Mouse (Mus musculus): Measurements from ENCODE around the gene Cacna2d3.

The Cacna2d3 gene

DNA sequence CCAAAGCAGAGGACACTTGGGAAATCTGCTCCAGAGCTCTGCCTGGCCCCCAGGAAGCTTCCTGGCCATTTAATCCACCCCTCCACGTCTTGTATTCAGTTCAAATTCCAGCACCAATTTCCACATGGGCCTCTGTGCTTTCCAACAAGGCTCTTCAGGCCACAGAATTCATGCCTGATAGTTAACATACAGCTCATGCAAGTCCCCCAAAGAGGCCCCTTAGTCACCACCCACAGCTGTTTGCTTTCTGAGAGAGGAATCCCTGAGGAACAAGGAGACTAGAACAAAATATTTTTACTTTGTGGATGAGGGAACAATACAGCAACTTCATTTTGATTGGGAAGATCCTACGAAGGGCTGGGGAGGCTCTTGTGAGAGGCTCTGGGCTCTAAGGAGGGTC is 444.0 kb downstream of the Cacna2d3 start:
- intact Hi-C loops (cut with DNase I) = loop anchor here (10.0 kb wide), 1 partner anchor 157 kb away; no protein-coding TSS in a partner anchor

- intact Hi-C loops (cut with DNase I) = loop anchor here (10.0 kb wide), 1 partner anchor 161 kb away; no protein-coding TSS in a partner anchor
Observed at GRCm38 (mm10) chr14:29273890-29274289, 447.8 kb downstream of the Cacna2d3 start.

- intact Hi-C loops (cut with DNase I) = loop anchor here (10.0 kb wide), 1 partner anchor 164 kb away; no protein-coding TSS in a partner anchor
Observed at GRCm38 (mm10) chr14:29270541-29270940, 451.1 kb downstream of the Cacna2d3 start.

GRCm38 (mm10) chr14:29269816-29270215 is 451.8 kb downstream of the Cacna2d3 start:
- intact Hi-C loops (cut with DNase I) = loop anchor here (5.0 to 10.0 kb wide), 2 partner anchors 117 to 165 kb away; no protein-coding TSS in a partner anchor

DNA sequence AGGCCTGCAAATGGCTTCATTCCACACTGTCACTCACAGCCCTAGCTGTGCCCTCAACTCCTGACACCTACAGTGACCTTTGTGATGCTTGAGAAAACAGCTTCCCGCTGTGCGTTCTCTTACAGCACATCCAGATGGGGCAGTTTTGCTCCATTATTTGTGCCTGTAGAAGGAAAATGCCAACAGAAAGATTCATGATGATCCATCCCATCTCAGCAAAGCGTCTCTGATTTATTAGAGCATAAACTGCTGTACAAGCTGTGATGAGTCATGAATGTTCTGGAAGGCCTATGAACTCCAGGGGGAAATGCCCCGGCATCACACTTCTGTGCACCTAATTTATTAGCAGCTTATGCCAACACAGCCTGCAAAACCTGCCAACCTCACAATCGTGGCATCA is 453.1 kb downstream of the Cacna2d3 start:
- intact Hi-C loops (cut with DNase I) = loop anchor here (5.0 kb wide), 1 partner anchor 119 kb away; no protein-coding TSS in a partner anchor

- intact Hi-C loops (cut with DNase I) = loop anchor here (5.0 kb wide), 1 partner anchor 120 kb away; no protein-coding TSS in a partner anchor
Observed at GRCm38 (mm10) chr14:29267233-29267874, 454.3 kb downstream of the Cacna2d3 start.

DNA sequence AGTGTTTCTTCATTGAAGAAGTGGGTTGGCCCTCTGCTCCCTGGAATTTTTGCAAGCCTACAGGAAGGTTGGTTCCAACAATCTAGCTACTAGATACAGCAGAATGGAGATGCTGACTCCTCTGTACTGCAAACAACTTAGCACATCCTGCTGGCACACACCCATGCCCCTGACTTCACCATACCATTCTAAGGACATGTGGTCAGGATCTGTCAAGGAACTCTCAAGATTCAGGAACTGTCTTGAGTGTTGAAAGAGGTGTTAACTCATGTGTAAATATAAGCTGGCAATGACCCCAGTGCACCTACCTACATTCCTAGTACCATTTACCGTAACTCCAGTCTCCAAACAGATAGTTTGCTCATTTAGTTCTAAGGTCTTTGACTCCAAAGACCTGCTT is 461.0 kb downstream of the Cacna2d3 start:
- intact Hi-C loops (cut with DNase I) = no loop called here

DNA sequence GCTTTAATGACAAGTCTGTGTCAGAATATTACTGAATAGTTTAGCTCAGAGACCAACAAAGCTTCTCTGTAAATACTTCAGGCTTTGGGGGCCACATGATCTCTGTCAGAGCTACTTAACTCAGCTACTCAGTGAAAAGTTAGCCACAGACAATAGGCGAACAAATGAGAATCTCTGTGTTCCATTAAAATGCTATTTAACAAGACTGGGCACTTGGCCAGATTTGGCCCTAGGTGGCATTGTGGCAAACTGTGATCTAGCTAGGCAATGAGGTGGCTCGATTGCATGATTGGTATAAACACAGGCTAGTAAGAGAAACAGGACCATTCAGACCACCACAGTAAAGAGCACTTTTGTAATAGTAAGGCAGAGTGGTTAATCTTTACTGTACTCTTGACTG is 478.1 kb downstream of the Cacna2d3 start:
- intact Hi-C loops (cut with DNase I) = no loop called here

GRCm38 (mm10) chr14:29238446-29238845 is 483.2 kb downstream of the Cacna2d3 start:
- intact Hi-C loops (cut with DNase I) = no loop called here

GRCm38 (mm10) chr14:29228976-29229716 is 492.5 kb downstream of the Cacna2d3 start:
- intact Hi-C loops (cut with DNase I) = no loop called here

DNA sequence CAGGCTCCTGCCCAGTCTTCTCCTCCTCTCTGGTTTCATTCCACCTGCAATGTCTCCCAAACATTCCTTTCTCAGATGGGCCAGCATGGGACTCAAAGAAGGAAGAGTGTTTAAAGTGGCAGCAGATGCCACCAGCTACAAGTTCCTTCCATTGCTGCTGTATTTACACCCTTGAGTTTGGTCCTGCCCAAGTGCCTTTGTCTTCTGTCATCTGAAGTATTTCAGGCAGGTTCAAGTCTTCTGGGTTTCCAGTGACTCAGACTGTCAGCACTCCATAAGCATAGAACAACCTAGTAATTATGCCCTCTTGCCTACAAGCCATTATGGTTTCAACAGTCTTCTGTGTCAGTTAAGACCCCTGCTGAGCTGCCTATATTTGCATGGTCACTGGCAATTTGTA is 493.2 kb downstream of the Cacna2d3 start:
- intact Hi-C loops (cut with DNase I) = no loop called here

DNA sequence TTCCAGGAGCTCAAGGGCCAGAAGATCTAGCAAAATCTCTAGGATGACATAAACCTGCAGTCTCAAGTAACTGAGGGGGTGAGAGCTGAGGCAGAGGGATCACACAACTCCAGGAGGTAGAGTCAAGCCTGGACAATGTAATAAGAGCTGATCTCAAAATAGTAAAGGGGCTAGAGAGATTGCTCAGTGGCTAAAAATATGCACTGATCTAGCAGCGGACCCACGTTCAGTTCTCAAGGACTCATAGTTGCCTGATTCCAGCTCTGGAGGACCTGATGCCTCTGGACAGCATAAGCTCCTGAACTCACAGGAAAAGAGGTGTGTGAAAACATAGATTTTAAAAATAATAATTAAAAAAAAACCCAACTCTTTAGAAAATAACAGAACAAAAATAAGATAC is 493.7 kb downstream of the Cacna2d3 start:
- intact Hi-C loops (cut with DNase I) = no loop called here

- intact Hi-C loops (cut with DNase I) = no loop called here
Observed at GRCm38 (mm10) chr14:29225754-29226365, 495.8 kb downstream of the Cacna2d3 start.

DNA sequence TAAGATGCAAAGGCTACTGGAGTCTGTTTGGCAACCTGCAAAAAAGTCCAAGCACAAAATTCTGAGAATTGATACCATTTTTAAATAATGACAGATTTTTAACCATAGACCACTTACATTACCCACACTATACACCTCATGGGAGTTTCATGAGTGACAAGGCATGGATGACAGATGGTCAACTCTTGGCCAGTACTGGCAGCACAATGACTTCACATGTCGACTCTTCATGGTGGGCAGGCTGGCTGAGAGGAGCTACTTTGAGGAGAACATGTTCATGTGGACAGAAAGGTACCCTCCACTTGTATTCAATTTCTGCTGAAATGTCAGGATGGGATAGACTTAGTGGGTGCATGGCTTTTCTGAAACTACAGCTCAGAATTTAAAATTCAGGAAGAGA is 498.7 kb downstream of the Cacna2d3 start:
- intact Hi-C loops (cut with DNase I) = no loop called here

- intact Hi-C loops (cut with DNase I) = no loop called here
Observed at GRCm38 (mm10) chr14:29222191-29222882, 499.3 kb downstream of the Cacna2d3 start.

DNA sequence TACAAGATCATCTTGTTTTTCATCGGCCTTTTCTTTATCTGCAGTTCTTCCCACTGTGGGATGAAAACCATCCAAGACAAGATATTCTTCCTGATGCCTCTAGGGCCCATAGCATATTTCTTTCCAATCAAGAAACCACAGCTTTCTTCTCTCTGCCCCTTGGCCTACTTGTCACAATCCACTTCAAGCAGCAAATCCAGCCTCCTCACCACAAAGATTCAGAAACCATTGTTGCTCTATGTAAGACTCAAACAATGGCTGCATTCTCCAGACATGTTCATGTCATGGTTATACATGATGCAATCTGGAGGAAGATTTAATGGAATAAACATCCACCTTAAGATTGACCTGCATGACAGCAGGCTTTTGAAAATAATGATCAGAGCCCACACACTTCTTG is 505.6 kb downstream of the Cacna2d3 start:
- intact Hi-C loops (cut with DNase I) = no loop called here

GRCm38 (mm10) chr14:29204967-29205268 is 516.7 kb downstream of the Cacna2d3 start:
- intact Hi-C loops (cut with DNase I) = no loop called here

DNA sequence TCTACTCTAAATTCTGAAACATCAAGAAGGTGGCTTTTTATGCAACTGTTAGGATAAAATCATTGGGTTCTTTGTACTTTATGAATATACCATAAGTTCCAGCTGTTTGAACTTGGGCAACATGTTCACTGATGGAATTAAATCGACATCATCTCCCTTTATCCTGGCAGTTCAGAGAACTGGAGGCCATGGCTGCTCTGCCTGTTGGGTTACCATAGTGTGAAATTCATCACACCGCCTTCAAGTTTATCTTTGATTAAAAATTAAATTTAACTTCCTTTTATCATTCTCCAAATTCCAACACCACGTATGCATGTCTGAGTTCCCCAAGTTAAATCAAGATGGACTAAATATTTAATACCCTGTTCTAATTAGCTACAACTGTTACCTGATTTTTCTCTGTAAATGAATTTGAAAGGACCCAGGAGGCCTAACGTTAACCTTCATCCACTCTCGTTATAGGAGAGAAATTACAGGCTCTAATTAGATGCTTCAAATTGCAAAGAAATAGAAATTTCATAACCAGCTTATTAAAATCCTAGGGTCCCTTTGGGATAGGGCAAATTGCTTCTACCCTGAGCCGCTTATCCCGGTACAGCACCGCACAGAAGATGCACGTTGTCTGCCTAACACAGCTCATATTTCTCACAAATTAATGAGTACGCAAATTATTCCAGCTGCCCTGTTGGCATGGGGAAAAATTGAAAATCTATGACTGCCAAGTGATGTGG is 517.3 kb downstream of the Cacna2d3 start:
- intact Hi-C loops (cut with DNase I) = no loop called here

GRCm38 (mm10) chr14:29196171-29196570 is 525.5 kb downstream of the Cacna2d3 start:
- intact Hi-C loops (cut with DNase I) = no loop called here

GRCm38 (mm10) chr14:29191426-29191825 is 530.2 kb downstream of the Cacna2d3 start:
- intact Hi-C loops (cut with DNase I) = no loop called here

DNA sequence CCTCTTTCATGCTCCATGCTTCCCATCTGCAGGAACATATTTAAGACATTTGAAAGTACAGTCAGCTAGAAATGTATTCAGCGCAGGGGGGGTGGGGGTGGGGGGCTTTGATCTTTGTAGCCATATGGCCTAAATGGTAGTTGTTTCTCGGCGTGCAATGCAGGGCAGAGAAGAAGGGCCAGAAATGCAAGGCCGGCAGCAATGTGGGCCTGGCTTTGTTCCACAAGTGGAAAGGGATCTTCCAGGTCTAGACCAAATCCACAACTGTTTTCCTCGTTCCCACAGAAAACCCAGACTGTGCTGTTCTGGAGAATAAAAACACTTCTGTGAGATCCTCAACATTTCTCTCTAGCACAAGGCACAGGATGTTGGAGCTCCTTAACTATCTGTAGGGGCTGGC is 537.9 kb downstream of the Cacna2d3 start:
- intact Hi-C loops (cut with DNase I) = no loop called here
